20 mouse cellular contexts compared by ENCODE assay signal in genomic region chr10:90137538-90137937, GRCm38 (mm10).
A peak's percentile ranks its signal among the peaks of the same experiment; 100 is the strongest.
DNase-seq lines count a peak whose midpoint lies in the region; ATAC-seq and TF ChIP-seq lines count a peak whose summit lies in the region.
"Had no signal": no experiment of that assay in that cellular context is flagged by ENCODE, and none has a peak within 500 bp of the region (broad histone marks: within the 10 kb centered on the region; RNA-seq: fewer than 3 reads in every experiment).

No protein-coding gene starts in this region.

- H3K9ac ChIP-seq in forebrain, embryonic 14.5 days (ENCODE audit: low read length), result no peak overlapping the region
- no peak overlapping the region for H3K9ac ChIP-seq in hindbrain, postnatal 0 days (replicated peaks; ENCODE audit: low read length)
- H3K9ac ChIP-seq: embryonic facial prominence, embryonic 12.5 days; forebrain, embryonic 13.5 days had no signal

- H3K4me3 ChIP-seq in forebrain, embryonic 14.5 days (ENCODE audit: low read depth, low read length), result no peak overlapping the region
- H3K4me3 ChIP-seq in hindbrain, postnatal 0 days (ENCODE audit: low read length), result no peak overlapping the region
- H3K4me3 ChIP-seq: embryonic facial prominence, embryonic 10.5 days; embryonic facial prominence, embryonic 12.5 days; forebrain, embryonic 13.5 days had no signal

- H3K27me3 ChIP-seq in forebrain, embryonic 14.5 days (replicated peaks; ENCODE audit: control insufficient read depth, insufficient read depth, low read length), result no peaks in the 10 kb centered on the region
- no peaks in the 10 kb centered on the region for H3K27me3 ChIP-seq in hindbrain, postnatal 0 days (ENCODE audit: insufficient read depth, low read length)
- H3K27me3 ChIP-seq: embryonic facial prominence, embryonic 12.5 days; forebrain, embryonic 13.5 days; Patski had no signal

- H3K4me2 ChIP-seq in forebrain, embryonic 14.5 days (ENCODE audit: low read length), result no peak overlapping the region
- no peak overlapping the region for H3K4me2 ChIP-seq in hindbrain, postnatal 0 days (ENCODE audit: low read depth, low read length)
- H3K4me2 ChIP-seq: embryonic facial prominence, embryonic 12.5 days; forebrain, embryonic 13.5 days had no signal

- H3K27ac ChIP-seq in forebrain, embryonic 14.5 days (ENCODE audit: low read depth, low read length), result no peak overlapping the region
- no peak overlapping the region for H3K27ac ChIP-seq in hindbrain, postnatal 0 days
- H3K27ac ChIP-seq: embryonic facial prominence, embryonic 10.5 days; embryonic facial prominence, embryonic 12.5 days; forebrain, embryonic 13.5 days had no signal

- no peaks in the 10 kb centered on the region for H3K9me3 ChIP-seq in forebrain, embryonic 14.5 days (replicated peaks; ENCODE audit: control insufficient read depth, low read length)
- H3K9me3 ChIP-seq in hindbrain, postnatal 0 days (ENCODE audit: low read length), result no peaks in the 10 kb centered on the region
- H3K9me3 ChIP-seq: embryonic facial prominence, embryonic 12.5 days had no signal

- ATAC-seq in forebrain, embryonic 14.5 days, result no peak
- no peak for ATAC-seq in hindbrain, postnatal 0 days
- ATAC-seq: activated CD4-positive, CD25-positive, alpha-beta regulatory T cell, adult 4 months; forebrain, embryonic 13.5 days; forebrain, embryonic 16.5 days; Patski had no signal

- no peak for TF ChIP-seq CTCF in hindbrain, postnatal 0 days (IDR thresholded peaks at IDR 0.05; ENCODE audit: low read depth)

- H3K4me1 ChIP-seq in forebrain, embryonic 14.5 days (ENCODE audit: control insufficient read depth, insufficient read depth, low read length), result no peaks in the 10 kb centered on the region
- H3K4me1 ChIP-seq in hindbrain, postnatal 0 days (ENCODE audit: insufficient read depth, low read length), result no peaks in the 10 kb centered on the region
- H3K4me1 ChIP-seq: embryonic facial prominence, embryonic 10.5 days; embryonic facial prominence, embryonic 12.5 days; forebrain, embryonic 13.5 days had no signal

- DNase-seq in ES-CJ7 (ENCODE audit: low read depth, low spot score) (peak; percentile 54), R1 (ENCODE audit: low read depth, low spot score) (peak; percentile 90)
- DNase-seq in forebrain, embryonic 14.5 days (ENCODE audit: low spot score), result no peak
- DNase-seq in lung, postnatal 4 days, result no peak
- DNase-seq in hindbrain, postnatal 0 days (ENCODE audit: low spot score), result no peak
- DNase-seq: adrenal gland, adult 8-10 months; adrenal gland, postnatal 14 days; adrenal gland, postnatal 36 days; cerebellum, adult 11-12 months; cerebellum, adult 2 months; cerebellum, adult 9-10 months; cerebellum, postnatal 10 days; cerebellum, postnatal 25 days had no signal

- no peaks in the 10 kb centered on the region for H3K36me3 ChIP-seq in forebrain, embryonic 14.5 days (ENCODE audit: control insufficient read depth, insufficient read depth, low read length)
- no peaks in the 10 kb centered on the region for H3K36me3 ChIP-seq in hindbrain, postnatal 0 days (ENCODE audit: insufficient read depth, low read length)
- H3K36me3 ChIP-seq: embryonic facial prominence, embryonic 10.5 days; embryonic facial prominence, embryonic 12.5 days; G1E had no signal

Comparison
In these comparisons a context has a peak if more than half of its experiments do, and no peak if none do; other contexts are left out.
1. DNase-seq: peak in ES-CJ7 (single experiment) and R1 (single experiment); none in forebrain, embryonic 14.5 days (single experiment), lung, postnatal 4 days (0 of 2) and hindbrain, postnatal 0 days (single experiment).